Mouse (Mus musculus) kidney, postnatal 14 days (tissue): Measurements from ENCODE around the gene Rassf3.

Experiments used
- DNase-seq: peaks from one replicate; pipeline ENCODE4 v3.0.0; 2022; ENCODE audit warnings: mixed read lengths

Gene Rassf3

GRCm38 (mm10) chr10:121488623-121489299 is 12.6 kb upstream of the Rassf3 start:
- DNase-seq, result peak; percentile 81

DNA sequence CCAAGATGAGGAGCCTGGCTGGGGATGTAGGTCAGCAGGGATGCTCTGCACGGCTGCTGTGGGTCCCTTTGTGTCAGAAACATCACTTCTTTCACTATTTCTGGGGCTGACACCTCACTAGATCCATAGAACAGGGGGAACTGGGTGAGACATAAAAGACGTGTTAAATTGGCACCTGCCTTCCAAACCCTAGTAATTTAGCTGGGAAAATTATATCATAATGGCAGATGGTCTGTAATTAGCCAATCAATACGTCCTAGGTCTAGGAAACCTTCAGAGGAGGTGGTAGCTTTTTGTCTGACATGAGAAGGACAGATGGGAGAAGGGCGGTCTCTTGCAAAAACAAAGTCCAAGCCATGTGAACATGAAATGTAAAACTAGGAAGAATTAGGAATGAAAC is 11.6 kb upstream of the Rassf3 start:
- no peak for DNase-seq

DNA sequence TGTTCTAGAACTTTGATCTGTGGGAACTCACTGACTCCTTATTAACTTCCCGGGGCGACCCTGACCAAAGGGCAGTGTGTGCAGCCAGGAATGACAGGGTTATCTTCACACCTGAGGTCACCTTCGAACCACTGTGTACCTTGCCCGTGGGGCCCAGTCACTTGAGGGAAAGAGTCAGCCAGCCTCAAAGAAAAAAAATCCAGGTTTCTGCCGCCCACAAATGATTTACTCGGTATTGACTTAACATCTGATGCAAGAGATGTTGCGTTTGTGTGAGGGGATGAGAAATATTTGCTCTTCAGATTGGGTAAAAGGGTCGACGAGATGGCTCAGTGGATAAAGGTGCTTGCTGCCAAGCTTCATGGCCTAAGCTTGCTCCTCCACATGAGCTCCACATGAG is 10.2 kb upstream of the Rassf3 start:
- peak; percentile 67 for DNase-seq

DNA sequence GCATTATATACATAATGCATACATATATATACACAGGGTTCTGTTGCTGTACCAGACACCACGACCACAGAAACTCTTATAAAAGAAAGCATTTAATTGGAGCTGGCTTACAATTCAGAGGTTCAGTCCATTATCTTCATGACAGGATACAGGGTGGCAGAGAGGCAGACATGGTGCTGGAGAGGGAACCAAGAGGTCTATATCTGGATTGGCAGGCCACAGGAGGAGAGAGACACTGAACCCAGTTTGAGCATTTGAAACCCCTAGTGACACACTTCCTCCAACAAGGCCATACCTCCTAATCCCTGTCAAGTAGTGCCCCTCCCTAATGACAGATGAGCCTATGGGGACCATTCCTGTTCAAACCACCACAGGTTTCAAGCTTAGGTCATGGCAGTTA is 7.2 kb upstream of the Rassf3 start:
- no peak for DNase-seq

DNA sequence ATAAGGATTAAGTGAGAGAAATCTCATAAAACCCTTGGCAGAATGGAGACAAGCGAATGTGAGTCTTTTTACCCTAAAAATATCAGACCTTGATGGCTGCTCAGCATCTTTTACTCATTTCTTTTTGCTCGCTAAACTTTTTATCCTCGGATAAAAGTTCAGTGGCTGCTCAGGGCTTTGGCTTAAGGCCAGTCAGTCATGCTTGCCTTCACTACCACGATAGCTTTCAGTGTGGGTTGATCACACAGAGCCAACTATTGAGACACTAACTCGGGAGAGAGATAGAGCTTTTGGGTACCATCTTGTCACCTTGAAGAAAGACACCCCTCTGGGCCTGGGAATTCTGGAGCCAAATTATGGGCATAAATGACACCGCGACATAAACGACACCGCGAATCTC is 5.0 kb upstream of the Rassf3 start:
- peak; percentile 53 for DNase-seq

DNA sequence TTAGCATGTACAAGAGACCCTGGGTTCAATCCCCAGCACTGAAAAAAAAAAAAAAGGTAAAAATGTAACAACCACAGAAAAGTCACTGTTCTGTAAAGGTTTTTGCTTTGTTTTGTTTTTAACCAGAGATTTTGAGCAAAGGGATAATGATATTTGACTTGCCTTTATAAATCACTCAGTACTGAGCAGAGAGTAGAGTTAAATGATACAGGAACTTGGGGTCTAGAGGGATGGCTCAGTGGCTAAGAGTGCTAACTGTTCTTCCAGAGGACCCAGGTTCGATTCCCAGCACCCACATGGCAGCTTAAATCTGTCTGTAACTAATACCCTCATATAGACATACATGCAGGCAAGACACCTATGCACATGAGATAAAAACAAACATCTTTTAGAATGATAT is 3.8 kb upstream of the Rassf3 start:
- DNase-seq, result no peak

- DNase-seq, result no peak
Measured at GRCm38 (mm10) chr10:121477433-121477832, 1.3 kb upstream of the Rassf3 start.

DNA sequence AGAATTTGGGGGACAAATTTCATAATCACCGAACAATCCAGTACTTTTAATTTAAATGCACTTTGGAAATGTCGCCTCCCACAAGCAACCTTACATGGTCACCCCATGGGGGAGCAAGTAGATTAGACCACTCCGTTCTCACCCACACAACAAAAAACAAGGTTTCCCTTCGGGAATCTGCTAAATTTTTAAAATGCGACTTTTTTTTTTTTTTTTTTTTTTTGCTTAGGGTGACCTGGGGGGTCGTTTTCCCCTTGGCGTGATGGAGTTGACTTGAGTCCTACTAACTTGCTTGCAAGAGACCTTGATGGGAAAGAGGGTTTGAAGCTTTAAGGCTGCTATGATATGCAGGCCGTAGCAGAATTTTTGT is 806 bp upstream of the Rassf3 start:
- no peak for DNase-seq

- peak; percentile 82 for DNase-seq
Measured at GRCm38 (mm10) chr10:121475672-121476146, 438 bp downstream of the Rassf3 start.

DNA sequence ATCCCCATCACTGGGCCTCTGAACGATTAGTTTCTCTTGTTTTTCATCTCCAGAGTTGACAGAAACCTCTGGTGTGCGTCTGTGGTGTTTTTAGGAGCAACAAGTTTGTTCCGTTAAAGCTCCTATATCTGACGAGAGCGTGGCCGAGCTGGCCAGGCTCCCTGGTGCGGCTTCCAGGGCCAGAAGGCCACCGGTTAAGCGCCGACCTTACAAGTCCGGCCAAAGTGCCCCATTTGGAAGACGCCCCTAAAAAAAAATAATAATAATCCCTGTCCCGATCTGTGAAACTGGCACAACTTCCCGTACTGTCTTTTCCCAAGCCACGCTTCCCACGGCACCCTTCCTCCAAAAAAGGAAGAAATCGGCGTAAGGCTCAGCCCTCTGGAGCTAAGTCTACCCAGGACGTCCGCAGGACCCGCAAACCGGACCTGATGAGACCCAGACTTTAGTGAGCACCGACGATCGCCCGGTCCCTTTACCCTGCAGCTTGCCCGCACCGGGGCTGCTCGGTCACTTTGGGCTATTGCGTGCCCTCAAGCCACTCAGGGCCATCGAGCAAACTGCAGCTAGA is 961 bp downstream of the Rassf3 start:
- peak; percentile 38 for DNase-seq

GRCm38 (mm10) chr10:121474288-121474687 is 1.9 kb downstream of the Rassf3 start:
- no peak for DNase-seq

DNA sequence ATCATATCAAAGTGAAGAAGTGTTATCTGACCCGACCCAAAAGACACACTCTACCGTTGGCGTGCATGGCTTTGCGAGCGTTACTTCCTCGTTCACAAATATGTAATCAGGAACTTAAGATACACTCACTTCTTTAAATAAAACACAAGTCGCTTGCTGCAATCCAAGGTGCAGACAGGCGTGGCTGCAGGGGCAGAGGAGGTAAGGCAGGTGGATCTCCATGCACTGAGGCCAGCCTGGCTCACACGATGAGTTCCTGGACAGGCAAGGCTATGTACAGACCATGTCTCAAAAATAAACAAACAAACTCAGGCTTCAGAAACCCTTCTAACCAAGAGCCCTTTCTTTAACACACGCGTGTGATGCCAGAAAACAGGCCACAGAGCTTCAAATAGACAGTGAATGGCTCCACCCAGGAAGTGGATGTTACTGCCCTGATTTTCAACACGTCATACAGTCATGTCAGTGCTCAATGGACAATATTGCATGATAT is 2.4 kb downstream of the Rassf3 start:
- DNase-seq, result no peak

GRCm38 (mm10) chr10:121472593-121473217 is 3.4 kb downstream of the Rassf3 start:
- no peak for DNase-seq

GRCm38 (mm10) chr10:121471570-121472197 is 4.5 kb downstream of the Rassf3 start:
- DNase-seq, result peak; percentile 67

GRCm38 (mm10) chr10:121469625-121470024 is 6.5 kb downstream of the Rassf3 start:
- DNase-seq, result no peak

DNA sequence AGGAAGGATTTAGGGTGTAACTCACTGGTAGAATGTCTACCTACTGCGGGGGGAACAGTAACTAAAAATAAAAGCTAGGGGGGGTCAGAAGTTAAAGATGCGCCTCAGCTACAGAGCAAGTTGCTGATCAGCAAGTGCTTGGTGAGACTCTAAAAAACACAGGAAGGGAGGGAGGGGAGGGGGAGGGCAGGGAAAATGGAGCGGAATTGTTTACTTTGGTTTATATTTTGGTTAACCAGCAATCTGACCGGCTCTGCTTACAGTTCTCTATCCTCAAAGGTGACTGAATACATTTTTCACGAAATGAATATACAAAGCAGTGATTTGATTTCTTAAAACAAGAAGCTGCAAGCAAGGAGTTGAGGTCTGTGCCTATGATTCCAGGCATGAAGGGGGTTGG is 7.2 kb downstream of the Rassf3 start:
- no peak for DNase-seq

DNA sequence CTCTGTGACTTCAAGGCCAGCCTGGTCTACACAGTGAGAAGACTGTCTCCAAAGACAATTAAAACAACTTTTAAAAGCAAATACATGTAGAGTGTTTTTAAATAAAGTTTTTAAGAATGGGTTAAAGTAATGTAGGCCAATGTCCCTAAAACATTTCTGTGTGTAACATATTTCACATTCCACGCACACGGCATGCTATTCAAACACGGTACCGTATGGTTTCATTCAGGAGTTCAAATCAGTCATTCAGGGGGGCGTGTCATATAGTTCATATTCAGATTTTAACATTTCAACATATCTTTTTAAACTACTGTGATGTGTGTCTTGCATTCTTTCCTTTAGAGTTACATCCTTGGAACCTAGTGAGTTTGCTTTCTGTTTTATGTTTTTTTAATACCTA is 7.9 kb downstream of the Rassf3 start:
- no peak for DNase-seq

GRCm38 (mm10) chr10:121467792-121468191 is 8.4 kb downstream of the Rassf3 start:
- DNase-seq, result no peak

DNA sequence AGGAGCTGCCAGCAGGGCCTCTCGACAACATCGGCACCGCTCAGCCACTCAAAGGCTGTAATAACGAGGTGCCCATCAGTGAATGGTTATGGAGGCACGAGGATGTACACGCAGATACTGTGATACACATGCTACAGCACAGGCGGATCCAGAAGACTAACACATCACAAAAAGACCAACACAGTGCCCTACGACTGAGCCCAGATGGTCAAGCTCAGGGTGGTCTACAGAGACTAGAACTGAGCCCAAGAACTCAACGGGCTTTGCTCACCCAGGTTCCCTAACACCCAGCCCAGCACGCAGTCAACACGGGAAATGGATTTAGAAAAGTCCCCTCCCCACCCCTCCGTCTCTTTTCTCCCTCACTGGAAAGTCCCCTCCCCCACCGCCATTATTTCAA is 9.1 kb downstream of the Rassf3 start:
- no peak for DNase-seq

DNA sequence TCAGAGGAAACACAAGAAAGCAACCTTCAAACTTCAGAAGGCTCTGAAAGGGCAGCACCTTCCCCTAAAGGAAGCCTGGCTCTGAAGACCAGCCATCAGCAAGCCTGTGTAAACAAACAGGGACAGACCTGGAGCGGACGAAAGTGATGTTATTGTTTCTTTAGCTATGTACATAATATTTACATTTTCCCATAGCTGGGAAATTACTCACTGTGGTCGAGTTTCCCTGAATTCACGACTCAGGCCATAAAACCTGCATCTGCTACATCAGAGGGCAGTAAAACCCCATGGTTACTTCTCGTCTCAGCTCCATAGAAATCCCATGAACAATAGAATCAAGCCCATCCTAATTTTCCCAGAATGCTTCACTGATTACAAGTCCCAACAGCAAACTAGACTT is 11.1 kb downstream of the Rassf3 start:
- DNase-seq, result no peak

- DNase-seq, result no peak
Measured at GRCm38 (mm10) chr10:121462162-121462881, 13.8 kb downstream of the Rassf3 start.

DNA sequence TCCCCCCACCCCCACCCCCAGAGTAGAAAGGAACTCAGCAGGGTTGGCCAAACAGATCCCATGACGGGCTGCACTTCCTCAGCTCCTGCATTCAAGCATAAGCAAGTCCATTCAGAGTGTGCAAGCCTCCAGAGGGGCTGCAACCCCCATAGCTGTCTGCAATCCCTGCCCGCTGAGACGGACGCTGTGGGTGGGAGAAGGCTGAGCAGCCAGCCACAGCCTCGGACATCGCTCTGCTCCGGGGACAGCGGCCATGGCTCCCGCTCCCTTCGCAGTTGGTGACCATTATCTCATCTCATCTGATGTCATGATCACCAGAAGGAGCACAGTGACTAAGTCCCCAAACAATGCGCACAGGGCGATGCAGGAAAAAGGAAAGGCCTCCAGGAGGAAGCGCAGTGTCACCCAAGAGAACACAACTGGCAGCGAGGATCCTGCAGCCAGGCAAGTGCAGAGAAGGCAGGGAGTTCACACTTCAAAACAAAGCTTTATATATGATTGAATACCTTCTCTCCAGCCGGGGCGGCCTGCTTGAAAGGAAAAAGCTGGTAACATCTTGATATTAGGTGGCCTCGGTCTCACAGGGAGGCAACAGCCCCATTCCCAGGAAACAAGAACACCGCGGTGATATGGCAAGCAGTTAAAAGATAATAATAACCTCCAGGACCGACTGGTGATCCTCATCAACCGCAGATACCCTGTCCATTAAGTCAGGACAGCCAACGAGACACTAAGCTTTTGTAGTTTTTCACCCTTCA is 14.6 kb downstream of the Rassf3 start:
- peak; percentile 72 for DNase-seq
